ENCODE assay signal across 8 mouse cellular contexts in genomic region chr4:111414818-111415488, GRCm38 (mm10). TPM values are rescaled to one million over a fixed set of nuclear protein-coding genes. Genes with fewer than 3 reads are reported as not detected.
DNase-seq lines count a peak whose midpoint lies in the region; ATAC-seq and TF ChIP-seq lines count a peak whose summit lies in the region.

TSS of gene Bend5 (plus strand) at chr4:111415006.

- H3K4me3 ChIP-seq in E14TG2a.4 (replicated peaks; ENCODE audit: low read length) = peak within 1 kb of the TSS; percentile 87
- H3K4me3 ChIP-seq in brown adipose tissue, adult 24 weeks (ENCODE audit: insufficient read depth, low read depth, low read length) = peak within 1 kb of the TSS; percentile 80
- peak within 1 kb of the TSS; percentile 60 for H3K4me3 ChIP-seq in hindbrain, embryonic 11.5 days (ENCODE audit: low read depth, low read length)

- WGBS in hindbrain, embryonic 11.5 days = under 1% methylated on average over 61 of the region's 66 CpGs

- no peaks in the 10 kb centered on the region for H3K9me3 ChIP-seq in E14TG2a.4 (ENCODE audit: low read length)
- no peaks in the 10 kb centered on the region for H3K9me3 ChIP-seq in hindbrain, embryonic 11.5 days (ENCODE audit: control insufficient read depth, low read length)

- H3K9ac ChIP-seq in hindbrain, embryonic 11.5 days (ENCODE audit: low read depth, low read length) = peak within 1 kb of the TSS; percentile 77

- ATAC-seq in frontal cortex, adult (ENCODE audit: low TSS enrichment) = peak; percentile 81
- ATAC-seq in hindbrain, embryonic 11.5 days (ENCODE audit: low FRiP score) = peak; percentile 97

- DNase-seq in hindbrain, embryonic 11.5 days (ENCODE audit: low spot score) = peak; percentile 89
- DNase-seq in layer of hippocampus, postnatal 10 days (ENCODE audit: low spot score in 2 of 2) = peak; percentile 73 to 78
- peak; percentile 83 for DNase-seq in lung, postnatal 10 days
- DNase-seq in ovary, postnatal 36 days (ENCODE audit: low spot score) = peak; percentile 77
- peak; percentile 86 to 87 for DNase-seq in thymus, postnatal 10 days (ENCODE audit: low spot score in 2 of 2)

- H3K27me3 ChIP-seq in E14TG2a.4 (ENCODE audit: insufficient read depth, low read length) = peaks cover 9% of the 10 kb centered on the region
- H3K27me3 ChIP-seq in hindbrain, embryonic 11.5 days (ENCODE audit: control insufficient read depth, insufficient read depth, low read length) = no peaks in the 10 kb centered on the region

- no peak within 1 kb of the TSS for H3K27ac ChIP-seq in brown adipose tissue, adult 24 weeks (replicated peaks; ENCODE audit: low read depth, low read length)
- peak within 1 kb of the TSS; percentile 75 for H3K27ac ChIP-seq in hindbrain, embryonic 11.5 days (ENCODE audit: low read depth, low read length)

- peak within 1 kb of the TSS; percentile 47 for H3K4me2 ChIP-seq in hindbrain, embryonic 11.5 days (replicated peaks; ENCODE audit: low read depth, low read length)

- TF ChIP-seq CTCF in E14TG2a.4 (conservative IDR thresholded peaks at IDR 0.05; ENCODE audit: low read length) = no peak

- peaks cover 8% of the 10 kb centered on the region; the same call in 1 of the 2 replicates for H3K36me3 ChIP-seq in E14TG2a.4 (ENCODE audit: insufficient read depth, low read length)
- H3K36me3 ChIP-seq in hindbrain, embryonic 11.5 days (ENCODE audit: control insufficient read depth, insufficient read depth, low read length) = no peaks in the 10 kb centered on the region

- peaks cover 57% of the 10 kb centered on the region for H3K4me1 ChIP-seq in E14TG2a.4 (replicated peaks; ENCODE audit: low read depth, low read length)
- peaks cover 4% of the 10 kb centered on the region; the same call in 1 of the 2 replicates for H3K4me1 ChIP-seq in brown adipose tissue, adult 24 weeks (ENCODE audit: control insufficient read depth, insufficient read depth, insufficient read length, low read length)
- H3K4me1 ChIP-seq in hindbrain, embryonic 11.5 days (replicated peaks; ENCODE audit: control insufficient read depth, insufficient read depth, low read length) = no peaks in the 10 kb centered on the region

RNA-seq across cellular contexts. Expression of gene Bend5, which starts in this region (rescaled TPM):
- polyA plus RNA-seq in brown adipose tissue, adult 24 weeks (2012; ENCODE audit: insufficient read depth, insufficient read length, missing spikeins) = not detected in 2 replicates
- 48.8 and 51.8 TPM in 2 replicates for polyA plus RNA-seq in hindbrain, embryonic 11.5 days (2014; fragmentation: Nextera tagmentation; extraction: Ambion mirVana)
- total RNA-seq in layer of hippocampus, postnatal 10 days (2021) = 10 to 100 TPM; 15.7 to 16.0 TPM

Comparison
In these comparisons a context has a peak if more than half of its experiments do, and no peak if none do; other contexts are left out.
1. RNA of gene Bend5 (polyA plus RNA-seq): 48.8 to 51.8 TPM in hindbrain, embryonic 11.5 days; not detected in brown adipose tissue, adult 24 weeks; every median in the first group is over 10 times any median in the second.
2. Peak in every context shown above with its lines, with median percentiles within 50 percentile points of each other: H3K4me3 ChIP-seq and DNase-seq.